Mouse (Mus musculus) forebrain, embryonic 12.5 days (tissue): Measurements from ENCODE around the gene Mapk1. TPM values are rescaled to one million over a fixed set of nuclear protein-coding genes. Genes with fewer than 3 reads are reported as not detected.

ENCODE experiments used
- ATAC-seq: fragments of 200-750 bp; cut with Nextera tagmentation; 2 replicates; pipeline ENCODE4 v1.8.0; 2017; ENCODE audit warnings: moderate TSS enrichment; ENCODE audit not compliant: low FRiP score
- H3K27ac ChIP-seq: fragments of 300-500 bp; sonication (generic); 2 replicates; pipeline ENCODE4 v1.5.1; 2016; ENCODE audit warnings: mild to moderate bottlenecking
- H3K27me3 ChIP-seq: fragments of 300-500 bp; sonication (generic); 2 replicates; pipeline ENCODE4 v1.6.1; 2016; ENCODE audit warnings: mild to moderate bottlenecking
- H3K36me3 ChIP-seq: fragments of 300-500 bp; sonication (generic); replicated peaks from 2 replicates; pipeline ENCODE4 v1.6.1; 2016; ENCODE audit warnings: mild to moderate bottlenecking
- H3K4me1 ChIP-seq: fragments of 300-500 bp; sonication (generic); 2 replicates; pipeline ENCODE4 v1.6.1; 2016
- H3K4me2 ChIP-seq: fragments of 300-500 bp; sonication (generic); 2 replicates; pipeline ENCODE4 v1.6.1; 2016; ENCODE audit warnings: mild to moderate bottlenecking, moderate library complexity
- H3K4me3 ChIP-seq: fragments of 300-500 bp; sonication (generic); replicated peaks from 2 replicates; pipeline ENCODE4 v1.5.1; 2016; ENCODE audit warnings: mild to moderate bottlenecking
- H3K9ac ChIP-seq: fragments of 300-500 bp; sonication (generic); 2 replicates; pipeline ENCODE4 v1.6.1; 2016; ENCODE audit warnings: mild to moderate bottlenecking
- H3K9me3 ChIP-seq: fragments of 300-500 bp; sonication (generic); 2 replicates; pipeline ENCODE4 v1.6.1; 2016
- WGBS: fragments of 180-500 bp; shearing (Covaris S2); methylation state at CpG from one replicate; pipeline ENCODE4 v1.1.7; 2016; 5-methylcytosine and 5-hydroxymethylcytosine counted together
- polyA plus RNA-seq: library from polyadenylated mRNA; unstranded; fragments of >200 nt; fragmentation: Nextera tagmentation; extraction: Ambion mirVana; gene quantifications from 2 replicates; pipeline ENCODE4 v1.2.1, GENCODE M21; 2016

The Mapk1 gene
- polyA plus RNA-seq, 1 experiment from 2014 or later: 167 TPM

GRCm38 (mm10) chr16:17069511-17070443 is 86.6 kb downstream of the Mapk1 start, which contains the start of gene Ypel1:
Gene Ypel1, plus strand, starts transcription at chr16:17069696.
- peak within 1 kb of the TSS; percentile 93 for H3K9ac ChIP-seq
- peak within 1 kb of the TSS; percentile 64 for H3K4me2 ChIP-seq
- H3K4me3 ChIP-seq: peak within 1 kb of the TSS; percentile 86
- H3K27me3 ChIP-seq: no peaks in the 10 kb centered on the region
- H3K27ac ChIP-seq: peak within 1 kb of the TSS; percentile 94
- peak; percentile 97 for ATAC-seq
- peaks cover 27% of the 10 kb centered on the region for H3K36me3 ChIP-seq
- no peaks in the 10 kb centered on the region for H3K9me3 ChIP-seq
- peaks cover 28% of the 10 kb centered on the region for H3K4me1 ChIP-seq
- WGBS: under 1% methylated on average over 76 of the region's 76 CpGs

- WGBS: 54% methylated on average over 6 of the region's 6 CpGs
- no peak for ATAC-seq
- H3K27me3 ChIP-seq: no peaks in the 10 kb centered on the region
- H3K36me3 ChIP-seq: peaks cover 36% of the 10 kb centered on the region
- H3K9ac ChIP-seq: peak overlapping the region; percentile 93
- peaks cover 28% of the 10 kb centered on the region for H3K4me1 ChIP-seq
- H3K9me3 ChIP-seq: no peaks in the 10 kb centered on the region
- peak overlapping the region; percentile 86 for H3K4me3 ChIP-seq
- H3K27ac ChIP-seq: no peak overlapping the region
- peak overlapping the region; percentile 64 for H3K4me2 ChIP-seq
Observed at GRCm38 (mm10) chr16:17070716-17071115, 87.5 kb downstream of the Mapk1 start.

GRCm38 (mm10) chr16:17073000-17073399 is 89.8 kb downstream of the Mapk1 start:
- Histone ChIP-seq H3K9ac (no peak overlapping the region), H3K4me2 (no peak overlapping the region), H3K27me3 (no peaks in the 10 kb centered on the region), H3K4me3 (no peak overlapping the region), H3K36me3 (peaks cover 53% of the 10 kb centered on the region), H3K27ac (no peak overlapping the region), H3K4me1 (peaks cover 28% of the 10 kb centered on the region), H3K9me3 (no peaks in the 10 kb centered on the region)
- 96% methylated on average over 7 of the region's 7 CpGs for WGBS
- no peak for ATAC-seq

- WGBS: 92% methylated on average over 2 of the region's 2 CpGs
- Histone ChIP-seq H3K27me3 (no peaks in the 10 kb centered on the region), H3K9me3 (no peaks in the 10 kb centered on the region), H3K4me2 (no peak overlapping the region), H3K27ac (no peak overlapping the region), H3K4me1 (peaks cover 19% of the 10 kb centered on the region), H3K4me3 (no peak overlapping the region), H3K9ac (no peak overlapping the region), H3K36me3 (peaks cover 82% of the 10 kb centered on the region)
- no peak for ATAC-seq
Observed at GRCm38 (mm10) chr16:17076301-17076700, 93.1 kb downstream of the Mapk1 start.

GRCm38 (mm10) chr16:17076869-17077268 is 93.7 kb downstream of the Mapk1 start:
- no peak overlapping the region for H3K4me3 ChIP-seq
- ATAC-seq: no peak
- peaks cover 86% of the 10 kb centered on the region for H3K36me3 ChIP-seq
- H3K9me3 ChIP-seq: no peaks in the 10 kb centered on the region
- peaks cover 14% of the 10 kb centered on the region for H3K4me1 ChIP-seq
- no peaks in the 10 kb centered on the region for H3K27me3 ChIP-seq
- H3K9ac ChIP-seq: no peak overlapping the region
- H3K4me2 ChIP-seq: no peak overlapping the region
- no peak overlapping the region for H3K27ac ChIP-seq

- Histone ChIP-seq H3K36me3 (peaks cover 88% of the 10 kb centered on the region), H3K4me2 (no peak overlapping the region), H3K4me3 (no peak overlapping the region), H3K4me1 (peaks cover 7% of the 10 kb centered on the region; the same call in 1 of the 2 replicates), H3K27ac (no peak overlapping the region), H3K9ac (no peak overlapping the region), H3K9me3 (no peaks in the 10 kb centered on the region), H3K27me3 (no peaks in the 10 kb centered on the region)
- 86% methylated on average over 7 of the region's 7 CpGs for WGBS
- ATAC-seq: no peak
Observed at GRCm38 (mm10) chr16:17078101-17078500, 94.9 kb downstream of the Mapk1 start.

GRCm38 (mm10) chr16:17082121-17082792 is 99.1 kb downstream of the Mapk1 start:
- Histone ChIP-seq H3K4me3 (no peak overlapping the region), H3K4me2 (no peak overlapping the region), H3K9ac (no peak overlapping the region), H3K36me3 (peaks cover 96% of the 10 kb centered on the region), H3K4me1 (no peaks in the 10 kb centered on the region), H3K9me3 (no peaks in the 10 kb centered on the region), H3K27ac (no peak overlapping the region), H3K27me3 (no peaks in the 10 kb centered on the region)
- 90% methylated on average over 6 of the region's 6 CpGs for WGBS
- no peak for ATAC-seq

GRCm38 (mm10) chr16:17085636-17086035 is 102.5 kb downstream of the Mapk1 start:
- ATAC-seq: no peak
- H3K4me1 ChIP-seq: no peaks in the 10 kb centered on the region
- H3K27me3 ChIP-seq: no peaks in the 10 kb centered on the region
- WGBS: 95% methylated on average over 4 of the region's 4 CpGs
- H3K36me3 ChIP-seq: peaks cover 99% of the 10 kb centered on the region
- H3K9ac ChIP-seq: no peak overlapping the region
- no peak overlapping the region for H3K27ac ChIP-seq
- H3K4me3 ChIP-seq: no peak overlapping the region
- H3K9me3 ChIP-seq: no peaks in the 10 kb centered on the region
- no peak overlapping the region for H3K4me2 ChIP-seq

- WGBS: 87% methylated on average over 3 of the region's 3 CpGs
- no peaks in the 10 kb centered on the region for H3K4me1 ChIP-seq
- no peak overlapping the region for H3K9ac ChIP-seq
- H3K4me3 ChIP-seq: no peak overlapping the region
- H3K27ac ChIP-seq: no peak overlapping the region
- ATAC-seq: no peak
- H3K9me3 ChIP-seq: no peaks in the 10 kb centered on the region
- H3K27me3 ChIP-seq: no peaks in the 10 kb centered on the region
- peaks cover 100% of the 10 kb centered on the region for H3K36me3 ChIP-seq
- H3K4me2 ChIP-seq: no peak overlapping the region
Observed at GRCm38 (mm10) chr16:17086241-17086640, 103.1 kb downstream of the Mapk1 start.

- no peak overlapping the region for H3K4me3 ChIP-seq
- H3K27me3 ChIP-seq: no peaks in the 10 kb centered on the region
- H3K9me3 ChIP-seq: no peaks in the 10 kb centered on the region
- WGBS: 77% methylated on average over 13 of the region's 13 CpGs
- no peaks in the 10 kb centered on the region for H3K4me1 ChIP-seq
- H3K27ac ChIP-seq: no peak overlapping the region
- peaks cover 100% of the 10 kb centered on the region for H3K36me3 ChIP-seq
- H3K4me2 ChIP-seq: no peak overlapping the region
- H3K9ac ChIP-seq: no peak overlapping the region
- ATAC-seq: no peak
Observed at GRCm38 (mm10) chr16:17086669-17087193, 103.5 kb downstream of the Mapk1 start.

GRCm38 (mm10) chr16:17088346-17088745 is 105.2 kb downstream of the Mapk1 start:
- no peaks in the 10 kb centered on the region for H3K4me1 ChIP-seq
- H3K9ac ChIP-seq: no peak overlapping the region
- peaks cover 100% of the 10 kb centered on the region for H3K36me3 ChIP-seq
- no peak for ATAC-seq
- H3K9me3 ChIP-seq: no peaks in the 10 kb centered on the region
- no peak overlapping the region for H3K4me3 ChIP-seq
- WGBS: 78% methylated on average over 3 of the region's 3 CpGs
- no peak overlapping the region for H3K4me2 ChIP-seq
- H3K27me3 ChIP-seq: no peaks in the 10 kb centered on the region
- H3K27ac ChIP-seq: no peak overlapping the region

- peaks cover 92% of the 10 kb centered on the region for H3K36me3 ChIP-seq
- H3K9me3 ChIP-seq: no peaks in the 10 kb centered on the region
- H3K4me1 ChIP-seq: no peaks in the 10 kb centered on the region
- ATAC-seq: no peak
- H3K27ac ChIP-seq: no peak overlapping the region
- H3K9ac ChIP-seq: no peak overlapping the region
- no peak overlapping the region for H3K4me3 ChIP-seq
- H3K27me3 ChIP-seq: no peaks in the 10 kb centered on the region
- H3K4me2 ChIP-seq: no peak overlapping the region
- WGBS: 93% methylated on average over 3 of the region's 3 CpGs
Observed at GRCm38 (mm10) chr16:17096938-17097337, 113.8 kb downstream of the Mapk1 start.
